Mouse (Mus musculus): ENCODE data around the gene Arhgap20.

Gene Arhgap20

GRCm38 (mm10) chr9:51807272-51807671 is 42.1 kb downstream of the Arhgap20 start:
- DNase-seq = no peak

GRCm38 (mm10) chr9:51812931-51813330 is 47.8 kb downstream of the Arhgap20 start:
- DNase-seq = no peak

DNA sequence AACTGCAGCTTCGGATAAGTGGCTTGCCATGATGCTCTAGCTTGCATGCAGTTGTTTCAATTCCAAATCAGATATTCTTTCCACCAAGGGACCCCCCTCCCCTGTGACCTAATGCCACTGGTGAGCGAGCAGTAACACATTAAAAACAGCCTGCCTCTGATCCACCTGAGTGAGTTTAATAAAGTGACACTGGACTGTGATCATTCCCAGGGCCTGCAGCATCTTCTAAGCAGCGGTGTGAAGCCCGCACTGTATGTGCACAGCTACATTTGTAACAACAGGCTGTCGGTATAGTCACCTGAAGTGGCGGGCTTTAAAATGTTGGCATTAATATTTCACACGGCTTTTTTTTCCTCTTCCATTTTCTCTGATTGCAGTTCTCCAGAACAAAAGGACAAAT is 59.4 kb downstream of the Arhgap20 start:
- no peak for DNase-seq

DNA sequence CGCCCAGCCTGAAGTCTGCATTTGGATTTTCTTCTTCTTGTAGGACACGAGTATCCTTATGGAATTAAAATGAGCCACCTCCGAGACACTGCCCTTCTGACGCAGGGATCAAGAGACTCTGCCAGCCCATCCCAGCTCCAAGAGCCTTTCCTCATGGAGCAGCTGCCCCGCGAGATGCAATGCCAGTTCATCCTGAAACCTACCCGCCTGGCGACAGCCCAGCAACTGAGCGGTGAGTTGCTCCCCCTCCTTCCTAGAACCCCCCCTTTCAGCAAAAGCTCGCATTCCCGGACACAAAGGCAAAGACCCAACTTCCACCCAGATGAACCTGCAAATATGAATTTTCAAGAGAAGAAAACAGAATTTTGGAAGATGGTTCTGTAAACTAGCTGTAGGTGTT is 66.5 kb downstream of the Arhgap20 start:
- DNase-seq = no peak

- no peak for DNase-seq
Measured at GRCm38 (mm10) chr9:51832368-51832767, 67.2 kb downstream of the Arhgap20 start.

- no peak for DNase-seq
Measured at GRCm38 (mm10) chr9:51837716-51838115, 72.6 kb downstream of the Arhgap20 start.

DNA sequence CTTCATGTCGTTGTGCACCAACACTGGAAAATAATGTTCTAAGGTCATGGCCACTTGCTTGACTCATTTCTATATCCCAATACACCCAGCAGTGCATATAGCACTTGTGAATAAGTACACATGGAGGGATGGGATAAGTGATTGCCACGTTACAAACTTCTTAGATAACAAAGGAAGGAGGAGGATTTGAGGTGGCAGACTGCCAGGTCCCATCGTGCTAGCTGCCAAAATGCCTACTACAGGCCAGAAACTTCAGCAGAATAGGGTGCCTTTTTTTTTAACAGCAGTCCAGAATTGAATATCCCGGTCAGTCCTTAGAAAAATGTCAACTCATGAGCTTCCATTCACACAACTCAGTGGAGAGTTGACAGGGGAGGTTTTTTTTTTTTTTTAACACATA is 78.1 kb downstream of the Arhgap20 start:
- peak; percentile 29 for DNase-seq

GRCm38 (mm10) chr9:51845796-51846195 is 80.7 kb downstream of the Arhgap20 start:
- no peak for DNase-seq

DNA sequence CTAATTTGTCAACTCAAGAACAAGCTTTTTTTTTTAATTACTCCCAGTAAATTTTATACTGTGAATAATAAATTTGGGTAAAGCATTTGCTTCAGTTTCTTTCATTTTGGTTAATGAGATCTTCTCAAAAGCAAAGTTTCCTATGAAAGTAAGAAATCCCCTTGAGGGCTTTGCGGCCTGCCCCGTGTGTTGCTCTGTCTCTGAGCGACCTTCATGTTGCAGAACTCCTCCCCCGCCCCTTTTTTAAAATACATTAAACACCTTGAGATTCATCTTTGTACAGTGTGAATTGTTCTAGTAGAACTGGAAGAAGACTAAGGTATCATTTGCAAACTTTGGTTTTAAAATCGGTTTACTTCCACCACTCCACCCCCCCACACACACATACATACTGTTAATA is 88.6 kb downstream of the Arhgap20 start:
- DNase-seq = no peak

GRCm38 (mm10) chr9:51864273-51864672 is 99.1 kb downstream of the Arhgap20 start:
- DNase-seq = no peak

- DNase-seq = no peak
Measured at GRCm38 (mm10) chr9:51866634-51867033, 101.5 kb downstream of the Arhgap20 start.

- DNase-seq = no peak
Measured at GRCm38 (mm10) chr9:51869056-51869455, 103.9 kb downstream of the Arhgap20 start.

- no peak for DNase-seq
Measured at GRCm38 (mm10) chr9:51874348-51874747, 109.2 kb downstream of the Arhgap20 start.

DNA sequence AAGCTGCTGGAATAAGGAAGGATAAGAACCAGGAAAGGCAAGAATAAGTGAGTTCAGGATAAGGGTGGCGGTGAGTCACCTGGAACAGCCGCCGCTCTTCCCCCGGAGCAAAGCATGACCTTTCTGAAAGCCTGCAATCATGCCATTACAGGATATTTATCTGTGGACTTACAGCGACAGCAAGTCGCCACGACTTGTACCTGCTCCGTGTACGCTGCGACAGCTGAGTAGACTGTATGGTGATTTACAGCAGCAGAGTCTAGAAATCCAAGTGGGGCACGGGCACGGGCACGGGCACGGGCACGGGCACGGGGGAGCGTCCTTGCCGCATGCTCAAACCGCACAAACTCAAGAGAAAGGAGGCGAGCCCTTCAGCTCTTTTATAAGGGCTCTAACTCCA is 110.4 kb downstream of the Arhgap20 start:
- no peak for DNase-seq

DNA sequence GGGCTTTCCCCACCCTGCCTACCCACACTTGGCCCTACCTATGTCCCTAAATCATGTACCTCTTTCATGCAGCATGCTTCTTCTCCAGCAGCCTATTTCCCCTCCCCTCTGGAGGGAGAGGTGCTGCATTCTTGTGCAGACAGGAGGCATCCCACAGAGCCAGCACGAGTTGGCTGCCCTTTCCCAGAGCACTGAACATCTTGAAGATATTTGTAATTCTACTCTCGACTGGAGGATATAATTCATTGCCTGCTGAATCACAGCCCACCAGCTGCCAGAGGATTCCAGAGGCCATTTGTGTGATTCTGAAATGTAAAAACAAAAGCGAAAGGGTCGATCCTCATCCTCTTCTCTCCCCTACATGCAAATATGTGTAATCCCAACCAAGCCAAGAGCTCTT is 116.2 kb downstream of the Arhgap20 start:
- peak; percentile 12 for DNase-seq

- DNase-seq = no peak
Measured at GRCm38 (mm10) chr9:51881881-51882280, 116.7 kb downstream of the Arhgap20 start.

GRCm38 (mm10) chr9:51883319-51883718 is 118.2 kb downstream of the Arhgap20 start:
- DNase-seq = no peak

DNA sequence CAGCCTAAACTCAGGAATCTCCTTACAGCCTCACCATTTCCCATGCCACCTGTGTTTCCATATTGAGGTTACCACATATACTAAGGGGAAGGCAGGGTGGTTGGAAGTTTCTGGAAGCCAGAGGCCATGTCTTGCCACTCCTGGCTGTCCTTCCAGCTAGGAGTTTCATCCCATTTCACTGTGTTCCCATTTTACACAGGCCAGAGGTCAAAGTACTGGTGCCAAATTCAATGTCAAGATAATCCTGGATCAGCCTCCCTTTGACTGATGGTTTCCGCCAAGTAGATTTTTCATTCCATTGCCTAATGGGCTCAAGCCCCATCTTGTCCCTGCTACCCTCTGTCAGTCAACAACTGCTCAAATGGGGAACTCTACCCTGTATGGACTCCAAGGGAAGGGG is 127.8 kb downstream of the Arhgap20 start:
- DNase-seq = no peak

Measured in right cerebral cortex, adult 18-20 months (tissue).